Mouse (Mus musculus) CH12.LX (cell line): ENCODE data around the gene Rxfp4. TPM values are rescaled to one million over a fixed set of nuclear protein-coding genes. Genes with fewer than 3 reads are reported as not detected.

Source experiments
- DNase-seq: peaks from one replicate; pipeline ENCODE4 v3.0.0-alpha.2; 2013; ENCODE audit errors: extremely low read depth
- H3K27ac ChIP-seq: 2 replicates; pipeline ENCODE4 v1.5.1; 2012; ENCODE audit warnings: low read depth, mild to moderate bottlenecking, control low read depth, moderate library complexity; ENCODE audit not compliant: insufficient read depth
- H3K27me3 ChIP-seq: replicated peaks from 2 replicates; pipeline ENCODE3; 2012; ENCODE audit warnings: inconsistent platforms
- H3K36me3 ChIP-seq, 2 experiments: replicated peaks in 1 of 2; 2 replicates each; pipeline versions ENCODE3 to v1.6.1; 2012; ENCODE audit warnings: inconsistent platforms in 1 of 2, low read length in 1 of 2, mild to moderate bottlenecking in 1 of 2, mixed read lengths in 1 of 2, moderate library complexity in 1 of 2; ENCODE audit not compliant: control insufficient read depth in 1 of 2, insufficient read depth in 1 of 2
- H3K4me1 ChIP-seq, 2 experiments: 2 replicates each; pipeline ENCODE4 v1.6.1; 2012; ENCODE audit warnings: inconsistent platforms in 1 of 2, moderate library complexity in 1 of 2; ENCODE audit not compliant: insufficient read depth in 2 of 2, control insufficient read depth in 1 of 2
- H3K4me2 ChIP-seq: 2 replicates; pipeline ENCODE4 v1.6.1; 2012; ENCODE audit warnings: low read depth, mild to moderate bottlenecking, control low read depth; ENCODE audit not compliant: poor library complexity, insufficient read depth, severe bottlenecking
- H3K4me3 ChIP-seq, 3 experiments: fragments of 150-350 bp in 1 of 3; sonication (generic) in 1 of 3; replicated peaks in 1 of 3; 2 replicates each; pipeline versions ENCODE3 to v1.5.1; 2011 to 2012; ENCODE audit warnings: low read depth in 2 of 3, low read length in 2 of 3, mild to moderate bottlenecking in 2 of 3, moderate library complexity in 2 of 3, control low read depth in 1 of 3, improper control_type of control experiment in 1 of 3, inconsistent platforms in 1 of 3, mixed read lengths in 1 of 3; ENCODE audit not compliant: poor library complexity in 1 of 3
- H3K79me2 ChIP-seq: replicated peaks from 2 replicates; pipeline ENCODE4 v1.6.1; 2012; ENCODE audit warnings: mild to moderate bottlenecking, moderate library complexity; ENCODE audit not compliant: control insufficient read depth, poor library complexity, insufficient read depth, severe bottlenecking; ENCODE audit errors: extremely low read depth
- H3K9ac ChIP-seq: 2 replicates; pipeline ENCODE4 v1.6.1; 2012; ENCODE audit warnings: low read depth, mild to moderate bottlenecking, control low read depth, moderate library complexity; ENCODE audit not compliant: insufficient read depth
- H3K9me3 ChIP-seq: replicated peaks from 2 replicates; pipeline ENCODE3; 2012; ENCODE audit warnings: low read length, inconsistent platforms, mixed read lengths
- BHLHE40 ChIP-seq: IDR thresholded peaks from 2 replicates; pipeline ENCODE4 v1.6.1; 2011; ENCODE audit warnings: mild to moderate bottlenecking, low read depth, low read length, improper control_type of control experiment
- CHD1 ChIP-seq: IDR thresholded peaks from 2 replicates; pipeline ENCODE4 v1.6.1; 2012; ENCODE audit warnings: low read depth, low read length, improper control_type of control experiment, inconsistent platforms
- CHD2 ChIP-seq: IDR thresholded peaks from 2 replicates; pipeline ENCODE4 v1.6.1; 2011; ENCODE audit warnings: low read length, improper control_type of control experiment
- CTCF ChIP-seq, 2 experiments: IDR thresholded peaks in 1 of 2; conservative IDR thresholded peaks in 1 of 2; 2 replicates each; pipeline ENCODE4 v1.5.1; 2011 to 2012; ENCODE audit warnings: low read depth in 2 of 2, low read length in 2 of 2, improper control_type of control experiment in 1 of 2, inconsistent platforms in 1 of 2, mild to moderate bottlenecking in 1 of 2, moderate library complexity in 1 of 2
- E2F4 ChIP-seq: IDR thresholded peaks from 2 replicates; pipeline ENCODE4 v1.6.1; 2011; ENCODE audit warnings: low read depth, low read length, improper control_type of control experiment; ENCODE audit not compliant: insufficient replicate concordance
- ELF1 ChIP-seq: IDR thresholded peaks from 2 replicates; pipeline ENCODE4 v1.6.1; 2014; ENCODE audit warnings: low read depth, mild to moderate bottlenecking, inconsistent platforms, low read length, improper control_type of control experiment
- EP300 ChIP-seq: IDR thresholded peaks from 2 replicates; pipeline ENCODE4 v1.6.1; 2011; ENCODE audit warnings: low read length, improper control_type of control experiment
- ETS1 ChIP-seq: conservative IDR thresholded peaks from 2 replicates; pipeline ENCODE4 v1.6.1; 2012; ENCODE audit warnings: low read depth, mild to moderate bottlenecking, inconsistent platforms, low read length, improper control_type of control experiment, moderate library complexity
- GABPA ChIP-seq: IDR thresholded peaks from 2 replicates; pipeline ENCODE4 v1.6.1; 2012; ENCODE audit warnings: low read depth, low read length, improper control_type of control experiment, inconsistent platforms; ENCODE audit not compliant: insufficient replicate concordance
- HCFC1 ChIP-seq: IDR thresholded peaks from 2 replicates; pipeline ENCODE4 v1.6.1; 2012; ENCODE audit warnings: low read depth, mild to moderate bottlenecking, inconsistent platforms, low read length, improper control_type of control experiment
- IRF4 ChIP-seq: IDR thresholded peaks from 2 replicates; pipeline ENCODE4 v1.6.1; 2014; ENCODE audit warnings: low read depth, mild to moderate bottlenecking, inconsistent platforms, low read length, improper control_type of control experiment
- JUN ChIP-seq: IDR thresholded peaks from 2 replicates; pipeline ENCODE4 v1.6.1; 2011; ENCODE audit warnings: low read depth, mild to moderate bottlenecking, low read length, improper control_type of control experiment, moderate library complexity; ENCODE audit not compliant: insufficient read depth
- JUND ChIP-seq: conservative IDR thresholded peaks from 2 replicates; pipeline ENCODE4 v1.6.1; 2011; ENCODE audit warnings: low read depth, low read length, improper control_type of control experiment
- KAT2A ChIP-seq: IDR thresholded peaks from 2 replicates; pipeline ENCODE4 v1.6.1; 2012; ENCODE audit warnings: low read length, improper control_type of control experiment, inconsistent platforms; ENCODE audit not compliant: insufficient replicate concordance
- MAFK ChIP-seq: IDR thresholded peaks from 2 replicates; pipeline ENCODE4 v1.6.1; 2011; ENCODE audit warnings: low read length, improper control_type of control experiment; ENCODE audit not compliant: insufficient replicate concordance
- MAX ChIP-seq: IDR thresholded peaks from 2 replicates; pipeline ENCODE4 v1.6.1; 2011; ENCODE audit warnings: low read length, improper control_type of control experiment
- MAZ ChIP-seq: IDR thresholded peaks from 2 replicates; pipeline ENCODE4 v1.6.1; 2012; ENCODE audit warnings: low read depth, mild to moderate bottlenecking, inconsistent platforms, low read length, improper control_type of control experiment, moderate library complexity
- MEF2A ChIP-seq: IDR thresholded peaks from 2 replicates; pipeline ENCODE4 v1.6.1; 2014; ENCODE audit warnings: low read depth, mild to moderate bottlenecking, inconsistent platforms, low read length, improper control_type of control experiment, borderline replicate concordance
- MXI1 ChIP-seq: IDR thresholded peaks from 2 replicates; pipeline ENCODE4 v1.6.1; 2011; ENCODE audit warnings: mild to moderate bottlenecking, low read depth, low read length, improper control_type of control experiment
- MYC ChIP-seq: IDR thresholded peaks from 2 replicates; pipeline ENCODE4 v1.6.1; 2011; ENCODE audit warnings: low read depth, mild to moderate bottlenecking, improper control_type of control experiment, low read length
- NELFE ChIP-seq: IDR thresholded peaks from 2 replicates; pipeline ENCODE4 v1.6.1; 2011; ENCODE audit warnings: low read depth, low read length, improper control_type of control experiment
- NRF1 ChIP-seq: IDR thresholded peaks from 2 replicates; pipeline ENCODE4 v1.6.1; 2014; ENCODE audit warnings: low read depth, mild to moderate bottlenecking, inconsistent platforms, low read length, improper control_type of control experiment, moderate library complexity
- PAX5 ChIP-seq: IDR thresholded peaks from 2 replicates; pipeline ENCODE4 v1.6.1; 2012; ENCODE audit warnings: low read length, inconsistent platforms, mixed read lengths
- POLR2A ChIP-seq: IDR thresholded peaks from 2 replicates; pipeline ENCODE4 v1.6.1; 2011; ENCODE audit warnings: low read depth, mild to moderate bottlenecking, improper control_type of control experiment, low read length
- POLR2AphosphoS2 ChIP-seq: IDR thresholded peaks from 2 replicates; pipeline ENCODE4 v1.6.1; 2011; ENCODE audit warnings: low read depth, low read length, improper control_type of control experiment
- RAD21 ChIP-seq: IDR thresholded peaks from 2 replicates; pipeline ENCODE4 v1.6.1; 2011; ENCODE audit warnings: low read depth, mild to moderate bottlenecking, low read length, improper control_type of control experiment, moderate library complexity
- RCOR1 ChIP-seq: conservative IDR thresholded peaks from 2 replicates; pipeline ENCODE4 v1.6.1; 2012; ENCODE audit warnings: low read depth, mild to moderate bottlenecking, inconsistent platforms, low read length, improper control_type of control experiment
- SIN3A ChIP-seq: IDR thresholded peaks from 2 replicates; pipeline ENCODE4 v1.6.1; 2012; ENCODE audit warnings: low read length, improper control_type of control experiment, inconsistent platforms
- SMC3 ChIP-seq: IDR thresholded peaks from 2 replicates; pipeline ENCODE4 v1.6.1; 2011; ENCODE audit warnings: low read depth, low read length, improper control_type of control experiment
- TBP ChIP-seq: conservative IDR thresholded peaks from 2 replicates; pipeline ENCODE4 v1.6.1; 2011; ENCODE audit warnings: low read depth, low read length, improper control_type of control experiment
- TCF12 ChIP-seq: IDR thresholded peaks from 2 replicates; pipeline ENCODE4 v1.6.1; 2014; ENCODE audit warnings: low read depth, mild to moderate bottlenecking, inconsistent platforms, low read length, improper control_type of control experiment
- UBTF ChIP-seq: IDR thresholded peaks from 2 replicates; pipeline ENCODE4 v1.6.1; 2012; ENCODE audit warnings: low read depth, mild to moderate bottlenecking, inconsistent platforms, low read length, improper control_type of control experiment, moderate library complexity
- USF1 ChIP-seq: IDR thresholded peaks from 2 replicates; pipeline ENCODE4 v1.6.1; 2014; ENCODE audit warnings: low read depth, mild to moderate bottlenecking, inconsistent platforms, low read length, improper control_type of control experiment
- USF2 ChIP-seq: conservative IDR thresholded peaks from 2 replicates; pipeline ENCODE4 v1.6.1; 2011; ENCODE audit warnings: low read depth, low read length, improper control_type of control experiment
- ZC3H11A ChIP-seq: IDR thresholded peaks from 2 replicates; pipeline ENCODE4 v1.6.1; 2012; ENCODE audit warnings: low read depth, mild to moderate bottlenecking, inconsistent platforms, low read length, improper control_type of control experiment
- ZKSCAN1 ChIP-seq: IDR thresholded peaks from 2 replicates; pipeline ENCODE4 v1.6.1; 2012; ENCODE audit warnings: low read depth, inconsistent platforms, low read length, improper control_type of control experiment, borderline replicate concordance
- ZMIZ1 ChIP-seq: IDR thresholded peaks from 2 replicates; pipeline ENCODE4 v1.6.1; 2012; ENCODE audit warnings: low read depth, mild to moderate bottlenecking, inconsistent platforms, low read length, improper control_type of control experiment
- ZNF384 ChIP-seq: IDR thresholded peaks from 2 replicates; pipeline ENCODE4 v1.6.1; 2012; ENCODE audit warnings: low read depth, low read length, improper control_type of control experiment, inconsistent platforms
- dilution Hi-C: fragments of 300-500 bp; cut with MboI; formaldehyde crosslinking; loops from 2 replicates; pipeline ENCODE4 v1.14.3; 2020; ENCODE audit warnings: low sequenced_read_pairs; ENCODE audit not compliant: extremely low pct_unique_long_range_greater_than_20kb, extremely low pct_ligation_motif_present
- in situ Hi-C: fragments of 300-500 bp; cut with MboI; formaldehyde crosslinking; loops from 3 replicates; pipeline ENCODE4 v1.14.3; 2019; ENCODE audit warnings: low sequenced_read_pairs, low pct_ligation_motif_present, low pct_unique_long_range_greater_than_20kb, mixed read lengths
- polyA plus RNA-seq: library from polyadenylated mRNA; unstranded; fragments of >175 nt; gene quantifications from 2 replicates; pipeline ENCODE4 v1.2.1, GENCODE M21; 2012; ENCODE audit warnings: low read depth; ENCODE audit not compliant: insufficient read length
- total RNA-seq, 2 experiments: library from RNA; depleted of rRNA; stranded (reverse); fragments of 300-350 nt in 1 of 2; fragments of >200 nt in 1 of 2; gene quantifications; 2 replicates each; pipeline ENCODE4 v1.2.3; 2012 to 2014

Gene Rxfp4
- total and polyA plus RNA-seq, 3 experiments, result not detected

GRCm38 (mm10) chr3:88620992-88621536 is 31.9 kb downstream of the Rxfp4 start:
- Histone ChIP-seq H3K36me3 (peaks cover 10 to 25% of the 10 kb centered on the region in 2 experiments), H3K79me2 (peaks cover 49% of the 10 kb centered on the region), H3K9ac (peak overlapping the region; percentile 97), H3K4me3 (peak overlapping the region; percentile 88 to 97 (median 88)), H3K27ac (peak overlapping the region; percentile 70), H3K4me2 (peak overlapping the region; percentile 70), H3K4me1 (peaks cover 23 to 68% of the 10 kb centered on the region in 2 experiments), H3K27me3 (peaks cover 8% of the 10 kb centered on the region), H3K9me3 (no peaks in the 10 kb centered on the region)
- TF ChIP-seq MEF2A, result no peak
- TF ChIP-seq SMC3, result no peak
- TF ChIP-seq JUND, result no peak
- no peak for TF ChIP-seq MYC
- 0 out of 2 replicates have a peak, but pooled peaks have one; percentile 34 for TF ChIP-seq TBP
- TF ChIP-seq RAD21, result no peak
- TF ChIP-seq KAT2A, result no peak
- TF ChIP-seq USF2, result no peak
- peak; percentile 68 for TF ChIP-seq TCF12
- TF ChIP-seq BHLHE40, result peak; percentile 76
- TF ChIP-seq ETS1, result no peak
- TF ChIP-seq MAFK, result no peak
- TF ChIP-seq USF1, result no peak
- TF ChIP-seq MAZ, result no peak; the same call in 1 of the 2 replicates
- TF ChIP-seq ZC3H11A, result no peak
- TF ChIP-seq CHD2, result peak; percentile 66; the same call in 1 of the 2 replicates
- no peak; the same call in 1 of the 2 replicates for TF ChIP-seq NELFE
- no peak; the same call in 1 of the 2 replicates for TF ChIP-seq HCFC1
- TF ChIP-seq E2F4, result no peak
- no peak for TF ChIP-seq JUN
- 0 out of 2 replicates have a peak, but pooled peaks have one; percentile 3 for TF ChIP-seq CHD1
- no peak for TF ChIP-seq PAX5
- TF ChIP-seq EP300, result no peak
- TF ChIP-seq MAX, result no peak
- no peak for TF ChIP-seq CTCF (conservative IDR thresholded peaks at IDR 0.05 in 1 of 2, IDR thresholded peaks at IDR 0.05 in 1 of 2; ENCODE audit: low read depth in 2 of 2, low read length in 2 of 2)
- TF ChIP-seq ELF1, result peak; percentile 80
- no peak for TF ChIP-seq NRF1
- no peak; the same call in 1 of the 2 replicates for TF ChIP-seq ZMIZ1
- TF ChIP-seq IRF4, result peak; percentile 55; the same call in 1 of the 2 replicates
- peak; percentile 69; the same call in 1 of the 2 replicates for TF ChIP-seq UBTF
- no peak for TF ChIP-seq ZKSCAN1
- TF ChIP-seq ZNF384, result no peak
- TF ChIP-seq POLR2A, result peak; percentile 71
- no peak for TF ChIP-seq SIN3A
- no peak for TF ChIP-seq POLR2AphosphoS2
- no peak for TF ChIP-seq RCOR1
- no peak for TF ChIP-seq MXI1
- TF ChIP-seq GABPA, result no peak
- dilution Hi-C loops (no loop called here), in situ Hi-C loops (loop anchor here (25.0 kb wide), 1 partner anchor 116 kb away; no protein-coding TSS in a partner anchor)
- DNase-seq, result peak; percentile 71
